Mouse (Mus musculus): ENCODE measurements around the gene Pde4b. TPM values are rescaled to one million over a fixed set of nuclear protein-coding genes. Genes with fewer than 3 reads are reported as not detected.

The Pde4b gene
- total and polyA plus RNA-seq, 3 experiments, result 0.27 TPM; not detected in 2

- ATAC-seq (ENCODE audit: extremely low read depth, insufficient number of reproducible peaks, low FRiP score, poor library complexity, severe bottlenecking), result no peak
- Histone ChIP-seq H3K27me3 (ENCODE audit: insufficient read depth, low read length) (no peaks in the 10 kb centered on the region), H3K4me1 (ENCODE audit: insufficient read depth, low read depth, low read length) (no peaks in the 10 kb centered on the region), H3K4me3 (ENCODE audit: low read depth, low read length) (no peak overlapping the region), H3K36me3 (replicated peaks) (no peaks in the 10 kb centered on the region), H3K9me3 (replicated peaks) (peaks cover 37% of the 10 kb centered on the region)
- TF ChIP-seq GATA2 (IDR thresholded peaks at IDR 0.05; ENCODE audit: borderline replicate concordance, low read depth, low read length) (no peak), TAL1 (conservative IDR thresholded peaks at IDR 0.05; ENCODE audit: low read depth, low read length) (no peak), GATA1 (IDR thresholded peaks at IDR 0.05; ENCODE audit: borderline replicate concordance, low read length) (no peak), POLR2AphosphoS5 (IDR thresholded peaks at IDR 0.05; ENCODE audit: insufficient replicate concordance, low read depth, low read length) (no peak), CTCF (IDR thresholded peaks at IDR 0.05; ENCODE audit: low read depth, low read length) (no peak)
- no peak for DNase-seq (ENCODE audit: low spot score)
These were observed 536.7 kb downstream of the Pde4b start for GRCm38 (mm10) chr4:102623789-102624611.

DNA sequence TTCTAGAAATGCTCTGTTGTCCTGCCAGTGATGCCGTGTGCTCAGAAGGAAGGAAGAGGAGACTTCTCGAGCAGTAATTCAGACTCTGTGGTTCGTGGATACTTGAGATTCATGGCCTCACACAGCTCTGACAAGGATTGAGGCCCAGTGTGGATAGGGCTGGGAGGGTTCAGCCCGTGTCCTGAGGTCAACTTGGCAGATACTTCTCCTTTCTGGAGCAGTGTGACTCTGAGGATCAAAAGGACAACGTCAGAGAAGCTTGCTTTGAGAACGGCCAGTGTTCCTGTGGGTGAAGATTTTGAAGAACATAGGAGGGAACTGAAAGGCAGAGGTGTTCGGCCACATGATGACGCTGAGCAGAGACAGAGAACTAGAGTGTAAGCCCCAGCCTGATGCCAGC is 537.6 kb downstream of the Pde4b start:
- H3K4me3 ChIP-seq (ENCODE audit: low read depth, low read length), result no peak overlapping the region
- no peak for DNase-seq (ENCODE audit: low spot score)
- H3K36me3 ChIP-seq (replicated peaks), result no peaks in the 10 kb centered on the region
- no peak for ATAC-seq (ENCODE audit: extremely low read depth, insufficient number of reproducible peaks, low FRiP score, poor library complexity, severe bottlenecking)
- peaks cover 37% of the 10 kb centered on the region for H3K9me3 ChIP-seq (replicated peaks)
- no peaks in the 10 kb centered on the region for H3K4me1 ChIP-seq (ENCODE audit: insufficient read depth, low read depth, low read length)
- no peak for TF ChIP-seq GATA1 (IDR thresholded peaks at IDR 0.05; ENCODE audit: borderline replicate concordance, low read length)
- no peak for TF ChIP-seq TAL1 (conservative IDR thresholded peaks at IDR 0.05; ENCODE audit: low read depth, low read length)
- no peak for TF ChIP-seq GATA2 (IDR thresholded peaks at IDR 0.05; ENCODE audit: borderline replicate concordance, low read depth, low read length)
- no peak for TF ChIP-seq CTCF (IDR thresholded peaks at IDR 0.05; ENCODE audit: low read depth, low read length)
- no peaks in the 10 kb centered on the region for H3K27me3 ChIP-seq (ENCODE audit: insufficient read depth, low read length)

GRCm38 (mm10) chr4:102627799-102628198 is 540.5 kb downstream of the Pde4b start:
- ATAC-seq (ENCODE audit: extremely low read depth, insufficient number of reproducible peaks, low FRiP score, poor library complexity, severe bottlenecking), result no peak

DNA sequence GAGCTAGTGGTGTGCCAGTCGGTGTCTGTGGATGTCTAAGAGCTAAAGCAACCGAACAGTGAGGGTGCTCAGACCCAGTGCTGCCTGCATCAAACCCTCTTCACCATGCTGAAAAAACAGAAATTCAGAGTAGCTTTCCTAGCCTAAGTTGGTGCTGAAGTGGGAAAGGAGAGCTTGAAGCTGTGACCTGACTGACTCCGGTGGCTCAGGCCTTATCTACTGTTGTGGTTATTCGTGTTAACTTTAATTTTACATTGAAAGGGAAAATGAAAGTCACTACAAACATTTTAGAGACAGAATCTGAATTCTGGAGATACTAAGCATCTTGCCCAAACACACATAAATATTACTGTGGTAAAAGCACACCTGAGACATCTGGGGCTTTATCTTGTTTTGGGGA is 542.3 kb downstream of the Pde4b start:
- no peak for TF ChIP-seq CTCF (IDR thresholded peaks at IDR 0.05; ENCODE audit: low read depth, low read length)
- no peak for TF ChIP-seq POLR2AphosphoS5 (IDR thresholded peaks at IDR 0.05; ENCODE audit: insufficient replicate concordance, low read depth, low read length)
- no peak for TF ChIP-seq GATA2 (IDR thresholded peaks at IDR 0.05; ENCODE audit: borderline replicate concordance, low read depth, low read length)
- TF ChIP-seq GATA1 (IDR thresholded peaks at IDR 0.05; ENCODE audit: borderline replicate concordance, low read length), result no peak
- DNase-seq (ENCODE audit: low spot score), result no peak
- ATAC-seq (ENCODE audit: extremely low read depth, insufficient number of reproducible peaks, low FRiP score, poor library complexity, severe bottlenecking), result no peak
- H3K27me3 ChIP-seq (ENCODE audit: insufficient read depth, low read length), result no peaks in the 10 kb centered on the region
- H3K36me3 ChIP-seq (replicated peaks), result no peaks in the 10 kb centered on the region
- H3K4me3 ChIP-seq (ENCODE audit: low read depth, low read length), result no peak overlapping the region
- H3K9me3 ChIP-seq (replicated peaks), result peaks cover 43% of the 10 kb centered on the region
- H3K4me1 ChIP-seq (ENCODE audit: insufficient read depth, low read depth, low read length), result no peaks in the 10 kb centered on the region

More at GRCm38 (mm10) chr4:102627799-102628198, 540.5 kb downstream of the Pde4b start:
- Histone ChIP-seq H3K9me3 (replicated peaks) (peaks cover 37% of the 10 kb centered on the region), H3K27me3 (ENCODE audit: insufficient read depth, low read length) (no peaks in the 10 kb centered on the region), H3K4me1 (ENCODE audit: insufficient read depth, low read depth, low read length) (no peaks in the 10 kb centered on the region), H3K4me3 (ENCODE audit: low read depth, low read length) (no peak overlapping the region), H3K36me3 (replicated peaks) (no peaks in the 10 kb centered on the region)
- no peak for DNase-seq (ENCODE audit: low spot score)
- TF ChIP-seq TAL1 (conservative IDR thresholded peaks at IDR 0.05; ENCODE audit: low read depth, low read length) (no peak), POLR2AphosphoS5 (IDR thresholded peaks at IDR 0.05; ENCODE audit: insufficient replicate concordance, low read depth, low read length) (no peak), GATA1 (IDR thresholded peaks at IDR 0.05; ENCODE audit: borderline replicate concordance, low read length) (no peak), GATA2 (IDR thresholded peaks at IDR 0.05; ENCODE audit: borderline replicate concordance, low read depth, low read length) (no peak), CTCF (IDR thresholded peaks at IDR 0.05; ENCODE audit: low read depth, low read length) (no peak)

- TF ChIP-seq GATA2 (IDR thresholded peaks at IDR 0.05; ENCODE audit: borderline replicate concordance, low read depth, low read length), result no peak
- no peak for TF ChIP-seq TAL1 (conservative IDR thresholded peaks at IDR 0.05; ENCODE audit: low read depth, low read length)
- TF ChIP-seq CTCF (IDR thresholded peaks at IDR 0.05; ENCODE audit: low read depth, low read length), result no peak
- TF ChIP-seq POLR2AphosphoS5 (IDR thresholded peaks at IDR 0.05; ENCODE audit: insufficient replicate concordance, low read depth, low read length), result no peak
- no peak for TF ChIP-seq GATA1 (IDR thresholded peaks at IDR 0.05; ENCODE audit: borderline replicate concordance, low read length)
- ATAC-seq (ENCODE audit: extremely low read depth, insufficient number of reproducible peaks, low FRiP score, poor library complexity, severe bottlenecking) (no peak), DNase-seq (ENCODE audit: low spot score) (no peak)
- Histone ChIP-seq H3K36me3 (replicated peaks) (no peaks in the 10 kb centered on the region), H3K27me3 (ENCODE audit: insufficient read depth, low read length) (no peaks in the 10 kb centered on the region), H3K4me1 (ENCODE audit: insufficient read depth, low read depth, low read length) (no peaks in the 10 kb centered on the region), H3K4me3 (ENCODE audit: low read depth, low read length) (no peak overlapping the region), H3K9me3 (replicated peaks) (peaks cover 40% of the 10 kb centered on the region)
These were observed 542.9 kb downstream of the Pde4b start for GRCm38 (mm10) chr4:102630261-102630660.

GRCm38 (mm10) chr4:102631624-102632023 is 544.3 kb downstream of the Pde4b start:
- Histone ChIP-seq H3K4me1 (ENCODE audit: insufficient read depth, low read depth, low read length) (no peaks in the 10 kb centered on the region), H3K27me3 (ENCODE audit: insufficient read depth, low read length) (no peaks in the 10 kb centered on the region), H3K4me3 (ENCODE audit: low read depth, low read length) (no peak overlapping the region), H3K9me3 (replicated peaks) (peaks cover 47% of the 10 kb centered on the region), H3K36me3 (replicated peaks) (no peaks in the 10 kb centered on the region)
- DNase-seq (ENCODE audit: low spot score) (no peak), ATAC-seq (ENCODE audit: extremely low read depth, insufficient number of reproducible peaks, low FRiP score, poor library complexity, severe bottlenecking) (no peak)
- TF ChIP-seq POLR2AphosphoS5 (IDR thresholded peaks at IDR 0.05; ENCODE audit: insufficient replicate concordance, low read depth, low read length), result no peak
- no peak for TF ChIP-seq CTCF (IDR thresholded peaks at IDR 0.05; ENCODE audit: low read depth, low read length)
- no peak for TF ChIP-seq GATA2 (IDR thresholded peaks at IDR 0.05; ENCODE audit: borderline replicate concordance, low read depth, low read length)
- TF ChIP-seq TAL1 (conservative IDR thresholded peaks at IDR 0.05; ENCODE audit: low read depth, low read length), result no peak
- TF ChIP-seq GATA1 (IDR thresholded peaks at IDR 0.05; ENCODE audit: borderline replicate concordance, low read length), result no peak
